Mouse (Mus musculus) midbrain, embryonic 15.5 days (tissue): ENCODE measurements at regions not wholly inside any gene's neighbourhood (a gene's known extent, or its start where the extent isn't known, plus 50 kb on each side); places are given as distances from the start of the nearest gene placed in this dataset.

ENCODE experiments used
- ATAC-seq: fragments of 200-750 bp; cut with Nextera tagmentation; replicated peaks from 2 replicates; pipeline ENCODE4 v1.8.0; 2017; ENCODE audit warnings: moderate TSS enrichment
- H3K27ac ChIP-seq: fragments of 300-500 bp; sonication (generic); 2 replicates; pipeline ENCODE4 v1.5.1; 2015; ENCODE audit warnings: mild to moderate bottlenecking, inconsistent platforms
- H3K27me3 ChIP-seq: fragments of 300-500 bp; sonication (generic); replicated peaks from 2 replicates; pipeline ENCODE4 v1.6.1; 2015; ENCODE audit warnings: inconsistent platforms
- H3K36me3 ChIP-seq: fragments of 300-500 bp; sonication (generic); replicated peaks from 2 replicates; pipeline ENCODE4 v1.6.1; 2015; ENCODE audit warnings: inconsistent platforms
- H3K4me1 ChIP-seq: fragments of 300-500 bp; sonication (generic); 2 replicates; pipeline ENCODE4 v1.6.1; 2015; ENCODE audit warnings: inconsistent platforms
- H3K4me2 ChIP-seq: fragments of 300-500 bp; sonication (generic); 2 replicates; pipeline ENCODE4 v1.6.1; 2015; ENCODE audit warnings: inconsistent platforms, mild to moderate bottlenecking, moderate library complexity
- H3K4me3 ChIP-seq: fragments of 300-500 bp; sonication (generic); 2 replicates; pipeline ENCODE4 v1.5.1; 2015; ENCODE audit warnings: mild to moderate bottlenecking, inconsistent platforms
- H3K9ac ChIP-seq: fragments of 300-500 bp; sonication (generic); 2 replicates; pipeline ENCODE4 v1.6.1; 2015; ENCODE audit warnings: mild to moderate bottlenecking, inconsistent platforms
- H3K9me3 ChIP-seq: fragments of 300-500 bp; sonication (generic); 2 replicates; pipeline ENCODE4 v1.6.1; 2016; ENCODE audit warnings: inconsistent platforms
- WGBS: fragments of 180-500 bp; shearing (Covaris S2); methylation state at CpG from one replicate; pipeline ENCODE4 v1.1.7; 2015; ENCODE audit warnings: mixed read lengths; 5-methylcytosine and 5-hydroxymethylcytosine counted together

- Histone ChIP-seq H3K9me3 (peaks cover 3% of the 10 kb centered on the region; the same call in 1 of the 2 replicates), H3K27ac (no peak overlapping the region), H3K4me1 (no peaks in the 10 kb centered on the region), H3K4me2 (no peak overlapping the region), H3K36me3 (no peaks in the 10 kb centered on the region), H3K9ac (no peak overlapping the region), H3K4me3 (no peak overlapping the region), H3K27me3 (no peaks in the 10 kb centered on the region)
- 50% methylated on average over 1 of the region's 1 CpGs for WGBS
- ATAC-seq: no peak
These were observed 928.4 kb upstream of the Mms22l start for GRCm38 (mm10) chr4:23567827-23568226.

GRCm38 (mm10) chr4:23573013-23573412, 923.2 kb upstream of the Mms22l start:
- H3K4me2 ChIP-seq: no peak overlapping the region
- no peak overlapping the region for H3K27ac ChIP-seq
- no peaks in the 10 kb centered on the region for H3K9me3 ChIP-seq
- H3K9ac ChIP-seq: no peak overlapping the region
- H3K4me3 ChIP-seq: no peak overlapping the region
- H3K36me3 ChIP-seq: no peaks in the 10 kb centered on the region
- ATAC-seq: no peak
- H3K27me3 ChIP-seq: no peaks in the 10 kb centered on the region
- H3K4me1 ChIP-seq: no peaks in the 10 kb centered on the region

- no peaks in the 10 kb centered on the region for H3K27me3 ChIP-seq
- ATAC-seq: no peak
- H3K27ac ChIP-seq: no peak overlapping the region
- no peak overlapping the region for H3K9ac ChIP-seq
- 71% methylated on average over 2 of the region's 2 CpGs for WGBS
- H3K4me3 ChIP-seq: no peak overlapping the region
- no peaks in the 10 kb centered on the region for H3K9me3 ChIP-seq
- no peak overlapping the region for H3K4me2 ChIP-seq
- H3K36me3 ChIP-seq: no peaks in the 10 kb centered on the region
- no peaks in the 10 kb centered on the region for H3K4me1 ChIP-seq
These were observed 908.8 kb upstream of the Mms22l start for GRCm38 (mm10) chr4:23587412-23587811.

GRCm38 (mm10) chr4:23590883-23591282, 905.4 kb upstream of the Mms22l start:
- ATAC-seq: no peak
- no peaks in the 10 kb centered on the region for H3K4me1 ChIP-seq
- no peak overlapping the region for H3K4me2 ChIP-seq
- H3K27me3 ChIP-seq: no peaks in the 10 kb centered on the region
- 19% methylated on average over 3 of the region's 3 CpGs for WGBS
- no peak overlapping the region for H3K9ac ChIP-seq
- no peaks in the 10 kb centered on the region for H3K9me3 ChIP-seq
- no peak overlapping the region for H3K4me3 ChIP-seq
- H3K27ac ChIP-seq: no peak overlapping the region
- H3K36me3 ChIP-seq: no peaks in the 10 kb centered on the region

- H3K4me2 ChIP-seq: no peak overlapping the region
- no peak overlapping the region for H3K9ac ChIP-seq
- H3K36me3 ChIP-seq: no peaks in the 10 kb centered on the region
- no peak overlapping the region for H3K27ac ChIP-seq
- no peaks in the 10 kb centered on the region for H3K4me1 ChIP-seq
- H3K4me3 ChIP-seq: no peak overlapping the region
- no peaks in the 10 kb centered on the region for H3K9me3 ChIP-seq
- no peaks in the 10 kb centered on the region for H3K27me3 ChIP-seq
- WGBS: 65% methylated on average over 2 of the region's 2 CpGs
- no peak for ATAC-seq
These were observed 904.7 kb upstream of the Mms22l start for GRCm38 (mm10) chr4:23591593-23591992.

- ATAC-seq: no peak
These were observed 896.2 kb upstream of the Mms22l start for GRCm38 (mm10) chr4:23600070-23600469.

GRCm38 (mm10) chr4:23601426-23602293, 894.6 kb upstream of the Mms22l start:
- WGBS: 3% methylated on average over 13 of the region's 13 CpGs
- peak overlapping the region; percentile 81 for H3K27ac ChIP-seq

More at GRCm38 (mm10) chr4:23600070-23600469, 896.2 kb upstream of the Mms22l start:
- Histone ChIP-seq H3K27me3 (no peaks in the 10 kb centered on the region), H3K27ac (no peak overlapping the region), H3K4me1 (peaks cover 18% of the 10 kb centered on the region), H3K4me3 (no peak overlapping the region), H3K36me3 (no peaks in the 10 kb centered on the region), H3K4me2 (no peak overlapping the region), H3K9me3 (no peaks in the 10 kb centered on the region), H3K9ac (no peak overlapping the region)
- 83% methylated on average over 2 of the region's 2 CpGs for WGBS

GRCm38 (mm10) chr4:23602294-23602932, 893.8 kb upstream of the Mms22l start:
- H3K9ac ChIP-seq: peak overlapping the region; percentile 31
- no peaks in the 10 kb centered on the region for H3K27me3 ChIP-seq
- H3K4me2 ChIP-seq: peak overlapping the region; percentile 47
- peak overlapping the region; percentile 81 for H3K27ac ChIP-seq
- H3K36me3 ChIP-seq: no peaks in the 10 kb centered on the region
- no peaks in the 10 kb centered on the region for H3K9me3 ChIP-seq
- peak; percentile 89 for ATAC-seq
- peaks cover 23% of the 10 kb centered on the region for H3K4me1 ChIP-seq
- H3K4me3 ChIP-seq: peak overlapping the region; percentile 26
- 9% methylated on average over 9 of the region's 9 CpGs for WGBS

More at GRCm38 (mm10) chr4:23601426-23602293, 894.6 kb upstream of the Mms22l start:
- H3K36me3 ChIP-seq: no peaks in the 10 kb centered on the region
- H3K4me1 ChIP-seq: peaks cover 18% of the 10 kb centered on the region
- no peaks in the 10 kb centered on the region for H3K27me3 ChIP-seq
- ATAC-seq: peak; percentile 91
- H3K4me3 ChIP-seq: peak overlapping the region; percentile 26
- no peaks in the 10 kb centered on the region for H3K9me3 ChIP-seq
- H3K9ac ChIP-seq: peak overlapping the region; percentile 31
- peak overlapping the region; percentile 47 for H3K4me2 ChIP-seq

GRCm38 (mm10) chr4:23607348-23607747, 888.9 kb upstream of the Mms22l start:
- H3K9me3 ChIP-seq: no peaks in the 10 kb centered on the region
- no peaks in the 10 kb centered on the region for H3K36me3 ChIP-seq
- H3K4me2 ChIP-seq: no peak overlapping the region
- H3K4me1 ChIP-seq: peaks cover 11% of the 10 kb centered on the region
- ATAC-seq: no peak
- WGBS: 60% methylated on average over 3 of the region's 3 CpGs
- no peak overlapping the region for H3K4me3 ChIP-seq
- no peak overlapping the region for H3K27ac ChIP-seq
- H3K9ac ChIP-seq: no peak overlapping the region
- no peaks in the 10 kb centered on the region for H3K27me3 ChIP-seq

- no peak for ATAC-seq
- Histone ChIP-seq H3K4me2 (no peak overlapping the region), H3K4me3 (no peak overlapping the region), H3K4me1 (no peaks in the 10 kb centered on the region), H3K9me3 (no peaks in the 10 kb centered on the region), H3K27ac (no peak overlapping the region), H3K36me3 (no peaks in the 10 kb centered on the region), H3K9ac (no peak overlapping the region), H3K27me3 (no peaks in the 10 kb centered on the region)
These were observed 875.0 kb upstream of the Mms22l start for GRCm38 (mm10) chr4:23621208-23621607.

- Histone ChIP-seq H3K27me3 (no peaks in the 10 kb centered on the region), H3K4me2 (no peak overlapping the region), H3K9ac (no peak overlapping the region), H3K27ac (no peak overlapping the region), H3K9me3 (no peaks in the 10 kb centered on the region), H3K4me1 (no peaks in the 10 kb centered on the region), H3K36me3 (no peaks in the 10 kb centered on the region), H3K4me3 (no peak overlapping the region)
- no peak for ATAC-seq
These were observed 874.0 kb upstream of the Mms22l start for GRCm38 (mm10) chr4:23622231-23622630.

- WGBS: 11% methylated on average over 9 of the region's 9 CpGs
- H3K27me3 ChIP-seq: no peaks in the 10 kb centered on the region
- H3K9me3 ChIP-seq: no peaks in the 10 kb centered on the region
- peaks cover 13% of the 10 kb centered on the region for H3K4me1 ChIP-seq
- peak overlapping the region; percentile 70 for H3K27ac ChIP-seq
- H3K36me3 ChIP-seq: no peaks in the 10 kb centered on the region
- peak overlapping the region; percentile 33 for H3K4me2 ChIP-seq
- H3K9ac ChIP-seq: peak overlapping the region; percentile 23; the same call in 1 of the 2 replicates
- peak; percentile 85 for ATAC-seq
- no peak overlapping the region for H3K4me3 ChIP-seq
These were observed 859.9 kb upstream of the Mms22l start for GRCm38 (mm10) chr4:23636231-23636928.
